Mouse (Mus musculus) MEL (cell line): ENCODE measurements at regions not wholly inside any gene's neighbourhood (a gene's known extent, or its start where the extent isn't known, plus 50 kb on each side); places are given as distances from the start of the nearest gene placed in this dataset.

Source experiments
- DNase-seq: peaks from one replicate; pipeline ENCODE4 v3.0.0; 2011; ENCODE audit warnings: low read depth, low spot score
- H3K27ac ChIP-seq: 2 replicates; pipeline ENCODE4 v1.5.1; 2012; ENCODE audit warnings: low read depth, mild to moderate bottlenecking, control low read depth, low read length, moderate library complexity; ENCODE audit not compliant: control insufficient read depth
- H3K27me3 ChIP-seq, 2 experiments: fragments of 150-350 bp in 1 of 2; sonication (generic) in 1 of 2; 2 replicates each; pipeline ENCODE4 v1.6.1; 2012; ENCODE audit warnings: low read length in 2 of 2, mild to moderate bottlenecking in 2 of 2, improper control_type of control experiment in 1 of 2, moderate library complexity in 1 of 2; ENCODE audit not compliant: insufficient read depth in 2 of 2, control insufficient read depth in 1 of 2
- H3K36me3 ChIP-seq, 2 experiments: 2 replicates each; pipeline ENCODE4 v1.6.1; 2012 to 2014; ENCODE audit warnings: low read length in 2 of 2, improper control_type of control experiment in 1 of 2, inconsistent platforms in 1 of 2, mild to moderate bottlenecking in 1 of 2; ENCODE audit not compliant: insufficient read depth in 2 of 2, control insufficient read depth in 1 of 2
- H3K4me1 ChIP-seq, 2 experiments: fragments of 150-350 bp in 1 of 2; sonication (generic) in 1 of 2; 2 replicates each; pipeline ENCODE4 v1.6.1; 2012; ENCODE audit warnings: low read length in 2 of 2, improper control_type of control experiment in 1 of 2, mild to moderate bottlenecking in 1 of 2; ENCODE audit not compliant: insufficient read depth in 2 of 2, control insufficient read depth in 1 of 2
- H3K4me3 ChIP-seq, 2 experiments: fragments of 150-350 bp in 1 of 2; sonication (generic) in 1 of 2; 2 replicates each; pipeline ENCODE4 v1.5.1; 2012; ENCODE audit warnings: low read depth in 2 of 2, low read length in 2 of 2, mild to moderate bottlenecking in 2 of 2, moderate library complexity in 2 of 2, control low read depth in 1 of 2, improper control_type of control experiment in 1 of 2; ENCODE audit not compliant: control insufficient read depth in 1 of 2, insufficient read depth in 1 of 2
- H3K79me2 ChIP-seq: 2 replicates; pipeline ENCODE4 v1.6.1; 2012; ENCODE audit warnings: mild to moderate bottlenecking, low read length, moderate library complexity; ENCODE audit not compliant: control insufficient read depth, poor library complexity, insufficient read depth
- H3K9ac ChIP-seq: 2 replicates; pipeline ENCODE4 v1.6.1; 2012; ENCODE audit warnings: low read depth, mild to moderate bottlenecking, control low read depth, low read length, moderate library complexity; ENCODE audit not compliant: control insufficient read depth, poor library complexity, severe bottlenecking
- H3K9me3 ChIP-seq: fragments of 150-350 bp; sonication (generic); replicated peaks from 2 replicates; pipeline ENCODE4 v1.6.1; 2012; ENCODE audit warnings: mild to moderate bottlenecking, low read length, improper control_type of control experiment, moderate library complexity; ENCODE audit not compliant: insufficient read depth
- BHLHE40 ChIP-seq: IDR thresholded peaks from 2 replicates; pipeline ENCODE4 v1.6.1; 2012; ENCODE audit warnings: low read depth, mild to moderate bottlenecking, inconsistent platforms, low read length, improper control_type of control experiment, borderline replicate concordance
- CHD1 ChIP-seq: IDR thresholded peaks from 2 replicates; pipeline ENCODE4 v1.6.1; 2012; ENCODE audit warnings: low read depth, mild to moderate bottlenecking, inconsistent platforms, low read length, improper control_type of control experiment
- CHD2 ChIP-seq: IDR thresholded peaks from 2 replicates; pipeline ENCODE4 v1.6.1; 2011; ENCODE audit warnings: low read length, improper control_type of control experiment
- E2F4 ChIP-seq: IDR thresholded peaks from 2 replicates; pipeline ENCODE4 v1.6.1; 2011; ENCODE audit warnings: low read depth, low read length, improper control_type of control experiment, borderline replicate concordance
- ELF1 ChIP-seq: IDR thresholded peaks from 2 replicates; pipeline ENCODE4 v1.6.1; 2014; ENCODE audit warnings: low read depth, mild to moderate bottlenecking, inconsistent platforms, low read length, improper control_type of control experiment, moderate library complexity
- ETS1 ChIP-seq: IDR thresholded peaks from 2 replicates; pipeline ENCODE4 v1.6.1; 2012; ENCODE audit warnings: low read depth, mild to moderate bottlenecking, inconsistent platforms, low read length, improper control_type of control experiment, moderate library complexity
- GABPA ChIP-seq: IDR thresholded peaks from 2 replicates; pipeline ENCODE4 v1.6.1; 2012; ENCODE audit warnings: low read depth, mild to moderate bottlenecking, inconsistent platforms, low read length, improper control_type of control experiment, moderate library complexity
- GATA1 ChIP-seq: IDR thresholded peaks from 2 replicates; pipeline ENCODE4 v1.6.1; 2011; ENCODE audit warnings: low read depth, low read length, improper control_type of control experiment
- MAFK ChIP-seq: IDR thresholded peaks from 2 replicates; pipeline ENCODE4 v1.6.1; 2011; ENCODE audit warnings: low read depth, mild to moderate bottlenecking, low read length, improper control_type of control experiment, borderline replicate concordance
- MXI1 ChIP-seq: IDR thresholded peaks from 2 replicates; pipeline ENCODE4 v1.6.1; 2011; ENCODE audit warnings: mild to moderate bottlenecking, low read depth, low read length, improper control_type of control experiment
- MYC ChIP-seq: IDR thresholded peaks from 2 replicates; pipeline ENCODE4 v1.6.1; 2011; ENCODE audit warnings: low read depth, mild to moderate bottlenecking, low read length, improper control_type of control experiment, moderate library complexity
- NRF1 ChIP-seq: IDR thresholded peaks from 2 replicates; pipeline ENCODE4 v1.6.1; 2014; ENCODE audit warnings: low read depth, mild to moderate bottlenecking, inconsistent platforms, low read length, improper control_type of control experiment, moderate library complexity; ENCODE audit not compliant: poor library complexity, insufficient read depth, severe bottlenecking
- POLR2AphosphoS5 ChIP-seq: IDR thresholded peaks from 2 replicates; pipeline ENCODE4 v1.6.1; 2012; ENCODE audit warnings: low read depth, borderline replicate concordance, mild to moderate bottlenecking, inconsistent platforms, low read length, moderate library complexity, mixed read lengths
- RAD21 ChIP-seq: IDR thresholded peaks from 2 replicates; pipeline ENCODE4 v1.6.1; 2011; ENCODE audit warnings: mild to moderate bottlenecking, low read depth, low read length, improper control_type of control experiment
- SIN3A ChIP-seq: IDR thresholded peaks from 2 replicates; pipeline ENCODE4 v1.6.1; 2012; ENCODE audit warnings: low read length, improper control_type of control experiment, inconsistent platforms
- TAL1 ChIP-seq: IDR thresholded peaks from 2 replicates; pipeline ENCODE4 v1.6.1; 2012; ENCODE audit warnings: mild to moderate bottlenecking, inconsistent platforms, low read length, moderate library complexity, mixed read lengths
- TBP ChIP-seq: IDR thresholded peaks from 2 replicates; pipeline ENCODE4 v1.8.0; 2011; ENCODE audit warnings: low read depth, low read length, improper control_type of control experiment
- TCF12 ChIP-seq: IDR thresholded peaks from 2 replicates; pipeline ENCODE4 v1.6.1; 2014; ENCODE audit warnings: low read depth, mild to moderate bottlenecking, inconsistent platforms, low read length, improper control_type of control experiment, moderate library complexity
- USF1 ChIP-seq: IDR thresholded peaks from 2 replicates; pipeline ENCODE4 v1.6.1; 2014; ENCODE audit warnings: low read depth, mild to moderate bottlenecking, inconsistent platforms, low read length, improper control_type of control experiment, moderate library complexity
- ZC3H11A ChIP-seq: IDR thresholded peaks from 2 replicates; pipeline ENCODE4 v1.6.1; 2012; ENCODE audit warnings: low read depth, mild to moderate bottlenecking, inconsistent platforms, low read length, improper control_type of control experiment

DNA sequence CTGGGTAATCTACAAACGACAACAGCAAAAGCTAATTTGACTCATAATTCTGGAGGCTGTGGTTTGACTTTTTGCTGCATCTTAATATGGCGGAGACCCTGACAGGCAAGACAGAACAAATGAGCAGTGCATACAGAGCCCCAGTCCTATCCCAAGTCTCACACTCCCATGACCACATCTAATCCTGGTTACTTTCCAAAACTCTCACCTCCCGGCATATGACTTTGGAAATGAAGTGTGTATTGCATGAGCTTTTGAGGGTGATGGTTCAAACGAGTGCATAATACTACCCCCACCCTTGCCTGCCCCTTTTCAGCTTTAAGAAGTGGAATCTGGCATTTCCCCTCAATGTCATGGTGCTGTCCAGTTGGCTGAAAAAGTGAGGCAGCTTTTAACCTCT, 244.3 kb downstream of the Gm45692 start:
- TF ChIP-seq GABPA (no peak), TBP (no peak), MAFK (no peak), ETS1 (no peak), USF1 (no peak), ELF1 (no peak)
- TF ChIP-seq, all 39 proteins: peak for 0
- Histone ChIP-seq H3K9me3 (no peaks in the 10 kb centered on the region), H3K27me3 (no peaks in the 10 kb centered on the region), H3K4me3 (no peak overlapping the region), H3K79me2 (no peaks in the 10 kb centered on the region), H3K36me3 (no peaks in the 10 kb centered on the region), H3K4me1 (no peaks in the 10 kb centered on the region), H3K27ac (no peak overlapping the region), H3K9ac (no peak overlapping the region)
- no peak for DNase-seq

DNA sequence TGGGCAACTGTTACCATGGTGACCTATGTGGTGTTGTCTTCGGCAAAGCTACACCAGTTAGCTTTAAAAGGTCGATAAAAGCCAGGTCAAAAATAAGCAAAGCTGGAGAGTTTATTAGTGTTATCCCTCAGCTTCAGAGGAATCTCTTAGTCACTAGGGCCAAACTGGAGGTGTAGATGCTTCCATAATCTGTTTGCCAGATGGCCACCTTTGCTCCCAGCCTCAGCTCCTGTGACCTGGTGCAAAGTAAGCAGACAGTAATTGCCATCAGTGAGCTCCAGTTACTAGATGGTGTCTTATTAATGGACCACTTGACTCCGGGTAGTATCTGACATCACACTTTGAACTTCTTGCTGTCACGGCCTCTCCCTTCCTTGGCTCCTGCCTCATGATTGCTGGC, 245.3 kb downstream of the Gm45692 start:
- no peak for TF ChIP-seq MYC
- TF ChIP-seq ETS1 = no peak
- TF ChIP-seq SIN3A = no peak
- no peak for TF ChIP-seq TCF12
- TF ChIP-seq CHD2 = no peak
- TF ChIP-seq GATA1 = no peak
- TF ChIP-seq E2F4 = no peak
- no peak for TF ChIP-seq NRF1
- no peak for TF ChIP-seq MXI1
- no peak for TF ChIP-seq ZC3H11A
- TF ChIP-seq BHLHE40 = no peak
- no peak for TF ChIP-seq RAD21
- TF ChIP-seq POLR2AphosphoS5 = no peak
- TF ChIP-seq ELF1 = no peak
- TF ChIP-seq TAL1 = no peak
- no peak for TF ChIP-seq CHD1
- no peaks in the 10 kb centered on the region for H3K36me3 ChIP-seq
- no peak overlapping the region for H3K9ac ChIP-seq
- H3K4me3 ChIP-seq = no peak overlapping the region
- H3K27ac ChIP-seq = no peak overlapping the region
- no peaks in the 10 kb centered on the region for H3K9me3 ChIP-seq
- no peaks in the 10 kb centered on the region for H3K4me1 ChIP-seq
- H3K79me2 ChIP-seq = no peaks in the 10 kb centered on the region
- no peaks in the 10 kb centered on the region for H3K27me3 ChIP-seq
- DNase-seq = no peak
